Mouse (Mus musculus) embryonic facial prominence, embryonic 10.5 days (tissue): ENCODE measurements around the gene Lrp8. TPM values are rescaled to one million over a fixed set of nuclear protein-coding genes. Genes with fewer than 3 reads are reported as not detected.

Source experiments
- DNase-seq: peaks from one replicate; pipeline ENCODE4 v3.0.0-alpha.2; 2017; ENCODE audit warnings: low spot score
- H3K27ac ChIP-seq: fragments of 300-500 bp; sonication (generic); replicated peaks from 2 replicates; pipeline ENCODE4 v1.5.1; 2016; ENCODE audit warnings: mild to moderate bottlenecking
- H3K27me3 ChIP-seq: fragments of 300-500 bp; sonication (generic); replicated peaks from 2 replicates; pipeline ENCODE4 v1.6.1; 2016; ENCODE audit warnings: low read depth, mild to moderate bottlenecking; ENCODE audit not compliant: poor library complexity, severe bottlenecking
- H3K36me3 ChIP-seq: fragments of 300-500 bp; sonication (generic); replicated peaks from 2 replicates; pipeline ENCODE4 v1.6.1; 2016; ENCODE audit warnings: mild to moderate bottlenecking, moderate library complexity
- H3K4me1 ChIP-seq: fragments of 300-500 bp; sonication (generic); 2 replicates; pipeline ENCODE4 v1.6.1; 2016
- H3K4me3 ChIP-seq: fragments of 300-500 bp; sonication (generic); 2 replicates; pipeline ENCODE4 v1.5.1; 2016; ENCODE audit warnings: mild to moderate bottlenecking, moderate library complexity
- H3K9me3 ChIP-seq: fragments of 300-500 bp; sonication (generic); 2 replicates; pipeline ENCODE4 v1.6.1; 2016; ENCODE audit warnings: mild to moderate bottlenecking
- WGBS: fragments of 180-500 bp; shearing (Covaris S2); methylation state at CpG from one replicate; pipeline ENCODE4 v1.1.7; 2016; 5-methylcytosine and 5-hydroxymethylcytosine counted together
- polyA plus RNA-seq: library from polyadenylated mRNA; unstranded; fragments of >200 nt; fragmentation: Nextera tagmentation; extraction: Ambion mirVana; gene quantifications from 2 replicates; pipeline ENCODE4 v1.2.1, GENCODE M21; 2016

The Lrp8 gene
- polyA plus RNA-seq, 1 experiment from 2014 or later: 7.4 TPM

- Histone ChIP-seq H3K27me3 (no peaks in the 10 kb centered on the region), H3K36me3 (peaks cover 76% of the 10 kb centered on the region), H3K27ac (no peak overlapping the region), H3K4me3 (no peak overlapping the region), H3K4me1 (no peaks in the 10 kb centered on the region), H3K9me3 (no peaks in the 10 kb centered on the region)
- DNase-seq: no peak
- WGBS: 94% methylated on average over 9 of the region's 9 CpGs
Observed at GRCm38 (mm10) chr4:107906561-107906960, 104.5 kb downstream of the Lrp8 start.

- Histone ChIP-seq H3K9me3 (no peaks in the 10 kb centered on the region), H3K4me3 (no peak overlapping the region), H3K27me3 (no peaks in the 10 kb centered on the region), H3K4me1 (no peaks in the 10 kb centered on the region), H3K36me3 (peaks cover 74% of the 10 kb centered on the region), H3K27ac (no peak overlapping the region)
- 87% methylated on average over 4 of the region's 4 CpGs for WGBS
- no peak for DNase-seq
Observed at GRCm38 (mm10) chr4:107910020-107910419, 108.0 kb downstream of the Lrp8 start.

- Histone ChIP-seq H3K4me1 (peaks cover 16% of the 10 kb centered on the region), H3K27ac (no peak overlapping the region), H3K36me3 (peaks cover 7% of the 10 kb centered on the region; the same call in 1 of the 2 replicates), H3K27me3 (no peaks in the 10 kb centered on the region), H3K4me3 (no peak overlapping the region), H3K9me3 (no peaks in the 10 kb centered on the region)
- 94% methylated on average over 2 of the region's 2 CpGs for WGBS
- no peak for DNase-seq
Observed at GRCm38 (mm10) chr4:107920336-107920735, 118.3 kb downstream of the Lrp8 start.

GRCm38 (mm10) chr4:107921152-107921695, 119.2 kb downstream of the Lrp8 start:
- Histone ChIP-seq H3K9me3 (no peaks in the 10 kb centered on the region), H3K36me3 (peaks cover 7% of the 10 kb centered on the region; the same call in 1 of the 2 replicates), H3K27ac (no peak overlapping the region), H3K4me3 (no peak overlapping the region), H3K4me1 (peaks cover 16% of the 10 kb centered on the region), H3K27me3 (no peaks in the 10 kb centered on the region)
- WGBS: 90% methylated on average over 8 of the region's 8 CpGs
- DNase-seq: no peak

GRCm38 (mm10) chr4:107921952-107922351, 119.9 kb downstream of the Lrp8 start:
- Histone ChIP-seq H3K4me1 (peaks cover 16% of the 10 kb centered on the region), H3K27me3 (no peaks in the 10 kb centered on the region), H3K27ac (no peak overlapping the region), H3K4me3 (peak overlapping the region; percentile 65; the same call in 1 of the 2 replicates), H3K9me3 (no peaks in the 10 kb centered on the region), H3K36me3 (peaks cover 7% of the 10 kb centered on the region; the same call in 1 of the 2 replicates)
- WGBS: 73% methylated on average over 4 of the region's 4 CpGs
- DNase-seq: no peak

GRCm38 (mm10) chr4:107923145-107923802, 121.2 kb downstream of the Lrp8 start, which contains the start of gene Cpt2:
Cpt2 (minus strand) TSS chr4:107923610.
- Histone ChIP-seq H3K27me3 (no peaks in the 10 kb centered on the region), H3K27ac (peak within 1 kb of the TSS; percentile 85), H3K4me1 (peaks cover 16% of the 10 kb centered on the region), H3K4me3 (peak within 1 kb of the TSS; percentile 65), H3K9me3 (no peaks in the 10 kb centered on the region), H3K36me3 (peaks cover 7% of the 10 kb centered on the region; the same call in 1 of the 2 replicates)
- WGBS: 2% methylated on average over 38 of the region's 38 CpGs
- peak; percentile 97 for DNase-seq

- H3K27ac ChIP-seq: peak overlapping the region; percentile 85
- WGBS: 51% methylated on average over 7 of the region's 7 CpGs
- peaks cover 16% of the 10 kb centered on the region for H3K4me1 ChIP-seq
- no peaks in the 10 kb centered on the region for H3K9me3 ChIP-seq
- H3K36me3 ChIP-seq: peaks cover 5% of the 10 kb centered on the region; the same call in 1 of the 2 replicates
- H3K27me3 ChIP-seq: no peaks in the 10 kb centered on the region
- no peak for DNase-seq
- H3K4me3 ChIP-seq: peak overlapping the region; percentile 65
Observed at GRCm38 (mm10) chr4:107923803-107924194, 121.7 kb downstream of the Lrp8 start.

Other genes starting within 250 kb of the Lrp8 start
- gene Dmrtb1, start 118.0 kb upstream of the Lrp8 start, polyA plus RNA-seq: 2.3 and 3.1 TPM in 2 replicates
- gene Magoh, start 77.5 kb downstream of the Lrp8 start, polyA plus RNA-seq: 240 and 242 TPM in 2 replicates
- gene 0610037L13Rik, start 87.6 kb downstream of the Lrp8 start, polyA plus RNA-seq: 102 TPM in 2 replicates
- 35.7 and 38.4 TPM in 2 replicates for gene Cpt2, start 121.3 kb downstream of the Lrp8 start, polyA plus RNA-seq
- gene Slc1a7, start 166.1 kb downstream of the Lrp8 start, polyA plus RNA-seq: not detected in 2 replicates